Mouse (Mus musculus) MEL (cell line): ENCODE data around the gene Ctnnd2. TPM values are rescaled to one million over a fixed set of nuclear protein-coding genes. Genes with fewer than 3 reads are reported as not detected.

Source experiments
- DNase-seq: peaks from one replicate; pipeline ENCODE4 v3.0.0; 2011; ENCODE audit warnings: low read depth, low spot score
- H3K27ac ChIP-seq: 2 replicates; pipeline ENCODE4 v1.5.1; 2012; ENCODE audit warnings: low read depth, mild to moderate bottlenecking, control low read depth, low read length, moderate library complexity; ENCODE audit not compliant: control insufficient read depth
- H3K27me3 ChIP-seq, 2 experiments: fragments of 150-350 bp in 1 of 2; sonication (generic) in 1 of 2; 2 replicates each; pipeline ENCODE4 v1.6.1; 2012; ENCODE audit warnings: low read length in 2 of 2, mild to moderate bottlenecking in 2 of 2, improper control_type of control experiment in 1 of 2, moderate library complexity in 1 of 2; ENCODE audit not compliant: insufficient read depth in 2 of 2, control insufficient read depth in 1 of 2
- H3K36me3 ChIP-seq, 2 experiments: 2 replicates each; pipeline ENCODE4 v1.6.1; 2012 to 2014; ENCODE audit warnings: low read length in 2 of 2, improper control_type of control experiment in 1 of 2, inconsistent platforms in 1 of 2, mild to moderate bottlenecking in 1 of 2; ENCODE audit not compliant: insufficient read depth in 2 of 2, control insufficient read depth in 1 of 2
- H3K4me1 ChIP-seq, 2 experiments: fragments of 150-350 bp in 1 of 2; sonication (generic) in 1 of 2; 2 replicates each; pipeline ENCODE4 v1.6.1; 2012; ENCODE audit warnings: low read length in 2 of 2, improper control_type of control experiment in 1 of 2, mild to moderate bottlenecking in 1 of 2; ENCODE audit not compliant: insufficient read depth in 2 of 2, control insufficient read depth in 1 of 2
- H3K4me3 ChIP-seq, 2 experiments: fragments of 150-350 bp in 1 of 2; sonication (generic) in 1 of 2; 2 replicates each; pipeline ENCODE4 v1.5.1; 2012; ENCODE audit warnings: low read depth in 2 of 2, low read length in 2 of 2, mild to moderate bottlenecking in 2 of 2, moderate library complexity in 2 of 2, control low read depth in 1 of 2, improper control_type of control experiment in 1 of 2; ENCODE audit not compliant: control insufficient read depth in 1 of 2, insufficient read depth in 1 of 2
- H3K79me2 ChIP-seq: 2 replicates; pipeline ENCODE4 v1.6.1; 2012; ENCODE audit warnings: mild to moderate bottlenecking, low read length, moderate library complexity; ENCODE audit not compliant: control insufficient read depth, poor library complexity, insufficient read depth
- H3K9ac ChIP-seq: 2 replicates; pipeline ENCODE4 v1.6.1; 2012; ENCODE audit warnings: low read depth, mild to moderate bottlenecking, control low read depth, low read length, moderate library complexity; ENCODE audit not compliant: control insufficient read depth, poor library complexity, severe bottlenecking
- H3K9me3 ChIP-seq: fragments of 150-350 bp; sonication (generic); replicated peaks from 2 replicates; pipeline ENCODE4 v1.6.1; 2012; ENCODE audit warnings: mild to moderate bottlenecking, low read length, improper control_type of control experiment, moderate library complexity; ENCODE audit not compliant: insufficient read depth
- BHLHE40 ChIP-seq: IDR thresholded peaks from 2 replicates; pipeline ENCODE4 v1.6.1; 2012; ENCODE audit warnings: low read depth, mild to moderate bottlenecking, inconsistent platforms, low read length, improper control_type of control experiment, borderline replicate concordance
- CHD1 ChIP-seq: IDR thresholded peaks from 2 replicates; pipeline ENCODE4 v1.6.1; 2012; ENCODE audit warnings: low read depth, mild to moderate bottlenecking, inconsistent platforms, low read length, improper control_type of control experiment
- CHD2 ChIP-seq: IDR thresholded peaks from 2 replicates; pipeline ENCODE4 v1.6.1; 2011; ENCODE audit warnings: low read length, improper control_type of control experiment
- CTCF ChIP-seq, 3 experiments: IDR thresholded peaks in 2 of 3; conservative IDR thresholded peaks in 1 of 3; 2 replicates each; pipeline ENCODE4 v1.5.1; 2011 to 2012; ENCODE audit warnings: low read length in 3 of 3, low read depth in 2 of 3, mild to moderate bottlenecking in 2 of 3, improper control_type of control experiment in 1 of 3, inconsistent platforms in 1 of 3, mixed read lengths in 1 of 3, moderate library complexity in 1 of 3; ENCODE audit not compliant: control insufficient read depth in 1 of 3, insufficient read depth in 1 of 3, poor library complexity in 1 of 3, severe bottlenecking in 1 of 3
- E2F4 ChIP-seq: IDR thresholded peaks from 2 replicates; pipeline ENCODE4 v1.6.1; 2011; ENCODE audit warnings: low read depth, low read length, improper control_type of control experiment, borderline replicate concordance
- ETS1 ChIP-seq: IDR thresholded peaks from 2 replicates; pipeline ENCODE4 v1.6.1; 2012; ENCODE audit warnings: low read depth, mild to moderate bottlenecking, inconsistent platforms, low read length, improper control_type of control experiment, moderate library complexity
- GABPA ChIP-seq: IDR thresholded peaks from 2 replicates; pipeline ENCODE4 v1.6.1; 2012; ENCODE audit warnings: low read depth, mild to moderate bottlenecking, inconsistent platforms, low read length, improper control_type of control experiment, moderate library complexity
- GATA1 ChIP-seq: IDR thresholded peaks from 2 replicates; pipeline ENCODE4 v1.6.1; 2011; ENCODE audit warnings: low read depth, low read length, improper control_type of control experiment
- JUND ChIP-seq: IDR thresholded peaks from 2 replicates; pipeline ENCODE4 v1.6.1; 2011; ENCODE audit warnings: low read depth, mild to moderate bottlenecking, improper control_type of control experiment, low read length
- MAX ChIP-seq: IDR thresholded peaks from 2 replicates; pipeline ENCODE4 v1.6.1; 2011; ENCODE audit warnings: low read length, improper control_type of control experiment
- MAZ ChIP-seq: IDR thresholded peaks from 2 replicates; pipeline ENCODE4 v1.6.1; 2012; ENCODE audit warnings: low read depth, mild to moderate bottlenecking, inconsistent platforms, low read length, improper control_type of control experiment
- MEF2A ChIP-seq: IDR thresholded peaks from 2 replicates; pipeline ENCODE4 v1.6.1; 2014; ENCODE audit warnings: low read depth, mild to moderate bottlenecking, inconsistent platforms, low read length, improper control_type of control experiment; ENCODE audit not compliant: poor library complexity, insufficient replicate concordance, severe bottlenecking; ENCODE audit errors: extremely low read depth
- MXI1 ChIP-seq: IDR thresholded peaks from 2 replicates; pipeline ENCODE4 v1.6.1; 2011; ENCODE audit warnings: mild to moderate bottlenecking, low read depth, low read length, improper control_type of control experiment
- MYB ChIP-seq: IDR thresholded peaks from 2 replicates; pipeline ENCODE4 v1.6.1; 2011; ENCODE audit warnings: mild to moderate bottlenecking, low read depth, low read length, improper control_type of control experiment
- NELFE ChIP-seq: IDR thresholded peaks from 2 replicates; pipeline ENCODE4 v1.6.1; 2011; ENCODE audit warnings: low read depth, low read length, improper control_type of control experiment
- POLR2A ChIP-seq, 2 experiments: IDR thresholded peaks; 2 replicates each; pipeline ENCODE4 v1.6.1; 2011 to 2012; ENCODE audit warnings: low read length in 2 of 2, mild to moderate bottlenecking in 2 of 2, control low read depth in 1 of 2, improper control_type of control experiment in 1 of 2, low read depth in 1 of 2, moderate library complexity in 1 of 2; ENCODE audit not compliant: control insufficient read depth in 1 of 2, insufficient read depth in 1 of 2, poor library complexity in 1 of 2
- POLR2AphosphoS5 ChIP-seq: IDR thresholded peaks from 2 replicates; pipeline ENCODE4 v1.6.1; 2012; ENCODE audit warnings: low read depth, borderline replicate concordance, mild to moderate bottlenecking, inconsistent platforms, low read length, moderate library complexity, mixed read lengths
- RAD21 ChIP-seq: IDR thresholded peaks from 2 replicates; pipeline ENCODE4 v1.6.1; 2011; ENCODE audit warnings: mild to moderate bottlenecking, low read depth, low read length, improper control_type of control experiment
- SIN3A ChIP-seq: IDR thresholded peaks from 2 replicates; pipeline ENCODE4 v1.6.1; 2012; ENCODE audit warnings: low read length, improper control_type of control experiment, inconsistent platforms
- TAL1 ChIP-seq: IDR thresholded peaks from 2 replicates; pipeline ENCODE4 v1.6.1; 2012; ENCODE audit warnings: mild to moderate bottlenecking, inconsistent platforms, low read length, moderate library complexity, mixed read lengths
- TBP ChIP-seq: IDR thresholded peaks from 2 replicates; pipeline ENCODE4 v1.8.0; 2011; ENCODE audit warnings: low read depth, low read length, improper control_type of control experiment
- USF1 ChIP-seq: IDR thresholded peaks from 2 replicates; pipeline ENCODE4 v1.6.1; 2014; ENCODE audit warnings: low read depth, mild to moderate bottlenecking, inconsistent platforms, low read length, improper control_type of control experiment, moderate library complexity
- USF2 ChIP-seq, 2 experiments: IDR thresholded peaks; 2 replicates each; pipeline ENCODE4 v1.6.1; 2011 to 2012; ENCODE audit warnings: improper control_type of control experiment in 2 of 2, low read length in 2 of 2, borderline replicate concordance in 1 of 2, inconsistent platforms in 1 of 2, low read depth in 1 of 2, mild to moderate bottlenecking in 1 of 2; ENCODE audit not compliant: insufficient read depth in 1 of 2
- polyA plus RNA-seq, 2 experiments: library from polyadenylated mRNA; stranded (reverse) in 1 of 2; unstranded in 1 of 2; fragments of >175 nt in 1 of 2; fragments of >200 nt in 1 of 2; gene quantifications; 2 replicates each; pipeline versions ENCODE4 v1.2.1 to v1.2.4; 2012; ENCODE audit warnings: low replicate concordance in 2 of 2, low read depth in 1 of 2; ENCODE audit not compliant: insufficient read length in 2 of 2, insufficient read depth in 1 of 2, missing spikeins in 1 of 2
- total RNA-seq: library from RNA; depleted of rRNA; stranded (reverse); fragments of 300-350 nt; gene quantifications from 2 replicates; pipeline ENCODE4 v1.2.3, GENCODE M21; 2012

Gene Ctnnd2
- total and polyA plus RNA-seq, 3 experiments, result 0.03 TPM; not detected in 2

GRCm38 (mm10) chr15:30655433-30655832 lies 483.0 kb downstream of the Ctnnd2 start:
- H3K79me2 ChIP-seq, result no peaks in the 10 kb centered on the region
- no peaks in the 10 kb centered on the region for H3K27me3 ChIP-seq
- H3K36me3 ChIP-seq, result no peaks in the 10 kb centered on the region
- no peak for DNase-seq
- no peak overlapping the region for H3K9ac ChIP-seq
- no peaks in the 10 kb centered on the region for H3K4me1 ChIP-seq
- H3K9me3 ChIP-seq, result no peaks in the 10 kb centered on the region
- no peak overlapping the region for H3K4me3 ChIP-seq
- TF ChIP-seq POLR2A (IDR thresholded peaks at IDR 0.05; ENCODE audit: control insufficient read depth in 1 of 2, insufficient read depth in 1 of 2, low read depth in 1 of 2, low read length in 2 of 2, poor library complexity in 1 of 2) (no peak), POLR2AphosphoS5 (no peak), MAZ (no peak), CHD2 (no peak), NELFE (no peak), USF2 (IDR thresholded peaks at IDR 0.05; ENCODE audit: borderline replicate concordance in 1 of 2, insufficient read depth in 1 of 2, low read depth in 1 of 2, low read length in 2 of 2) (no peak), SIN3A (no peak), ETS1 (no peak), MXI1 (no peak), MYB (no peak), JUND (no peak), CHD1 (no peak), GABPA (no peak), TBP (no peak), RAD21 (no peak), MEF2A (no peak)
- no peak overlapping the region for H3K27ac ChIP-seq

GRCm38 (mm10) chr15:30657588-30657987 lies 485.2 kb downstream of the Ctnnd2 start:
- no peak for TF ChIP-seq MEF2A
- no peak for TF ChIP-seq MAX
- no peak for TF ChIP-seq CHD2
- TF ChIP-seq TAL1, result no peak
- no peak for TF ChIP-seq POLR2AphosphoS5
- TF ChIP-seq SIN3A, result no peak
- no peak for TF ChIP-seq CTCF (IDR thresholded peaks at IDR 0.05 in 2 of 3, conservative IDR thresholded peaks at IDR 0.05 in 1 of 3; ENCODE audit: control insufficient read depth in 1 of 3, insufficient read depth in 1 of 3, low read depth in 2 of 3, low read length in 3 of 3, poor library complexity in 1 of 3, severe bottlenecking in 1 of 3)
- TF ChIP-seq USF1, result no peak
- no peak for TF ChIP-seq BHLHE40
- TF ChIP-seq E2F4, result no peak
- no peak for TF ChIP-seq GATA1
- no peak overlapping the region for H3K9ac ChIP-seq
- no peaks in the 10 kb centered on the region for H3K27me3 ChIP-seq
- H3K4me1 ChIP-seq, result no peaks in the 10 kb centered on the region
- H3K27ac ChIP-seq, result no peak overlapping the region
- H3K36me3 ChIP-seq, result no peaks in the 10 kb centered on the region
- no peaks in the 10 kb centered on the region for H3K79me2 ChIP-seq
- no peak overlapping the region for H3K4me3 ChIP-seq
- H3K9me3 ChIP-seq, result no peaks in the 10 kb centered on the region
- no peak for DNase-seq
